Mouse (Mus musculus): ENCODE measurements around the gene Pbx1.

Pbx1 gene

GRCm38 (mm10) chr1:168384594-168384955 lies 47.5 kb downstream of the Pbx1 start:
- in situ Hi-C loops (cut with MboI, MseI) = no loop called here

GRCm38 (mm10) chr1:168383832-168384593 lies 48.1 kb downstream of the Pbx1 start:
- in situ Hi-C loops (cut with MboI, MseI) = no loop called here

GRCm38 (mm10) chr1:168382823-168383157 lies 49.3 kb downstream of the Pbx1 start:
- in situ Hi-C loops (cut with MboI, MseI) = no loop called here

- in situ Hi-C loops (cut with MboI, MseI) = no loop called here
Observed at GRCm38 (mm10) chr1:168382106-168382822, 49.8 kb downstream of the Pbx1 start.

GRCm38 (mm10) chr1:168381451-168381850 lies 50.6 kb downstream of the Pbx1 start:
- in situ Hi-C loops (cut with MboI, MseI) = no loop called here

GRCm38 (mm10) chr1:168380241-168380770 lies 51.8 kb downstream of the Pbx1 start:
- in situ Hi-C loops (cut with MboI, MseI) = no loop called here

GRCm38 (mm10) chr1:168377650-168378049 lies 54.4 kb downstream of the Pbx1 start:
- in situ Hi-C loops (cut with MboI, MseI) = no loop called here

GRCm38 (mm10) chr1:168376330-168376729 lies 55.7 kb downstream of the Pbx1 start:
- in situ Hi-C loops (cut with MboI, MseI) = no loop called here

- in situ Hi-C loops (cut with MboI, MseI) = no loop called here
Observed at GRCm38 (mm10) chr1:168374953-168375600, 57.0 kb downstream of the Pbx1 start.

GRCm38 (mm10) chr1:168372089-168372488 lies 60.0 kb downstream of the Pbx1 start:
- in situ Hi-C loops (cut with MboI, MseI) = no loop called here

GRCm38 (mm10) chr1:168370966-168371365 lies 61.1 kb downstream of the Pbx1 start:
- in situ Hi-C loops (cut with MboI, MseI) = no loop called here

- in situ Hi-C loops (cut with MboI, MseI) = loop anchor here (10.0 kb wide), 1 partner anchor 431 kb away; no protein-coding TSS in a partner anchor
Observed at GRCm38 (mm10) chr1:168366261-168366660, 65.8 kb downstream of the Pbx1 start.

- in situ Hi-C loops (cut with MboI, MseI) = loop anchor here (10.0 kb wide), 1 partner anchor 430 kb away; no protein-coding TSS in a partner anchor
Observed at GRCm38 (mm10) chr1:168364325-168364724, 67.7 kb downstream of the Pbx1 start.

- in situ Hi-C loops (cut with MboI, MseI) = loop anchor here (10.0 kb wide), 1 partner anchor 428 kb away; no protein-coding TSS in a partner anchor
Observed at GRCm38 (mm10) chr1:168363053-168363452, 69.0 kb downstream of the Pbx1 start.

GRCm38 (mm10) chr1:168362464-168362863 lies 69.6 kb downstream of the Pbx1 start:
- in situ Hi-C loops (cut with MboI, MseI) = loop anchor here (10.0 kb wide), 1 partner anchor 428 kb away; no protein-coding TSS in a partner anchor

- in situ Hi-C loops (cut with MboI, MseI) = no loop called here
Observed at GRCm38 (mm10) chr1:168357680-168358611, 74.1 kb downstream of the Pbx1 start.

GRCm38 (mm10) chr1:168356970-168357441 lies 75.1 kb downstream of the Pbx1 start:
- in situ Hi-C loops (cut with MboI, MseI) = no loop called here

GRCm38 (mm10) chr1:168355985-168356556 lies 76.0 kb downstream of the Pbx1 start:
- in situ Hi-C loops (cut with MboI, MseI) = no loop called here

GRCm38 (mm10) chr1:168354934-168355333 lies 77.1 kb downstream of the Pbx1 start:
- in situ Hi-C loops (cut with MboI, MseI) = no loop called here

- in situ Hi-C loops (cut with MboI, MseI) = no loop called here
Observed at GRCm38 (mm10) chr1:168348036-168348784, 83.9 kb downstream of the Pbx1 start.

Measured in regulatory T cell (primary cell).